Mouse (Mus musculus) myocyte (in vitro differentiated cells): Measurements from ENCODE around the gene Evpl.

Source experiments
- CEBPB ChIP-seq: IDR thresholded peaks from 2 replicates; pipeline ENCODE4 v1.6.1; 2011; ENCODE audit warnings: mild to moderate bottlenecking, moderate library complexity; ENCODE audit not compliant: poor library complexity, insufficient read depth, severe bottlenecking
- E2F4 ChIP-seq: IDR thresholded peaks from one replicate; pipeline ENCODE4 v1.6.1; 2011; ENCODE audit warnings: mild to moderate bottlenecking, control low read depth, moderate library complexity; ENCODE audit not compliant: insufficient read depth
- MAX ChIP-seq: IDR thresholded peaks from one replicate; pipeline ENCODE4 v1.6.1; 2011; ENCODE audit warnings: low read depth, mild to moderate bottlenecking, control low read depth
- MYOD1 ChIP-seq, 3 experiments: IDR thresholded peaks; one replicate each; pipeline ENCODE4 v1.6.1; 2011; ENCODE audit warnings: control low read depth in 2 of 3, low read depth in 2 of 3, mild to moderate bottlenecking in 2 of 3, moderate library complexity in 1 of 3; ENCODE audit not compliant: insufficient read length in 2 of 3, control insufficient read depth in 1 of 3
- MYOG ChIP-seq, 3 experiments: IDR thresholded peaks; one replicate each; pipeline ENCODE4 v1.6.1; 2011; ENCODE audit warnings: control low read depth in 2 of 3, low read depth in 2 of 3, mild to moderate bottlenecking in 2 of 3; ENCODE audit not compliant: insufficient read length in 2 of 3, control insufficient read depth in 1 of 3, insufficient read depth in 1 of 3
- POLR2A ChIP-seq: IDR thresholded peaks from one replicate; pipeline ENCODE4 v1.6.1; 2011; ENCODE audit warnings: low read depth, mild to moderate bottlenecking, control low read depth, moderate library complexity; ENCODE audit not compliant: insufficient read length
- POLR2AphosphoS2 ChIP-seq: IDR thresholded peaks from one replicate; pipeline ENCODE4 v1.6.1; 2011; ENCODE audit warnings: low read depth, control low read depth; ENCODE audit not compliant: insufficient read length
- REST ChIP-seq: IDR thresholded peaks from one replicate; pipeline ENCODE4 v1.6.1; 2011; ENCODE audit warnings: mild to moderate bottlenecking, control low read depth, moderate library complexity; ENCODE audit not compliant: insufficient read depth, insufficient read length
- TCF12 ChIP-seq: IDR thresholded peaks from one replicate; pipeline ENCODE4 v1.6.1; 2011; ENCODE audit warnings: mild to moderate bottlenecking, control low read depth; ENCODE audit not compliant: poor library complexity, insufficient read depth, severe bottlenecking
- TCF3 ChIP-seq: IDR thresholded peaks from one replicate; pipeline ENCODE4 v1.6.1; 2011; ENCODE audit warnings: low read depth, control low read depth; ENCODE audit not compliant: insufficient read length
- USF1 ChIP-seq: IDR thresholded peaks from one replicate; pipeline ENCODE4 v1.6.1; 2011; ENCODE audit warnings: low read depth, mild to moderate bottlenecking, control low read depth, moderate library complexity

- TF ChIP-seq POLR2A: no peak
- no peak for TF ChIP-seq TCF12
- TF ChIP-seq POLR2AphosphoS2: no peak
- no peak for TF ChIP-seq MAX
- no peak for TF ChIP-seq USF1
- TF ChIP-seq E2F4: no peak
- TF ChIP-seq TCF3: no peak
- no peak for TF ChIP-seq MYOG (IDR thresholded peaks at IDR 0.05; ENCODE audit: control insufficient read depth in 1 of 3, insufficient read depth in 1 of 3, insufficient read length in 2 of 3, low read depth in 2 of 3)
- TF ChIP-seq MYOD1 (IDR thresholded peaks at IDR 0.05; ENCODE audit: control insufficient read depth in 1 of 3, insufficient read length in 2 of 3, low read depth in 2 of 3): no peak
- TF ChIP-seq REST: no peak
- no peak for TF ChIP-seq CEBPB
These were observed 44.2 kb upstream of the Evpl start for GRCm38 (mm10) chr11:116282089-116282488.
